Mouse (Mus musculus): ENCODE measurements around the gene Gsdme. TPM values are rescaled to one million over a fixed set of nuclear protein-coding genes. Genes with fewer than 3 reads are reported as not detected.

Gene Gsdme
- polyA plus RNA-seq, 1 experiment from 2014 or later, result 32.2 TPM

DNA sequence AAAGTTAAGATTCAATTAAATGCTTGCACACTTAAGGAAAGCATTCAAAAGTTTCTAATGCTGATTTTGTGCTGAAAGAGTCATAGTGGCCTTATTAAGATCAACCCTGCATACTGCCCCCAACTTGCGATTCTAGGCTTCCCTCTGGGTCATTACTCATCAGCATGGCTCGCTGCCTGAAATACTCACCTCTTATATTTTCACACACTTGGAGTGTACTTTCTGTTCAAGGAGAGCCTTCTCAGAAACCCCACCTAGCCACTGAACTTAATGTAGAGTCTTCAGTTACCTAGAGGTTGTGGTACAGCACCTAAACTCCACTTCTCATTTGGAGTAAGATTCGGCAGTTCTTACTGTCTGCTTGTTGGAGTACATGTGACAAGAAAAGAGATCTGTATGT, 72.1 kb downstream of the Gsdme start:
- H3K27me3 ChIP-seq (ENCODE audit: control insufficient read depth, insufficient read depth, low read length), result no peaks in the 10 kb centered on the region
- ATAC-seq (ENCODE audit: insufficient read depth, low FRiP score), result no peak
- WGBS, result 80% methylated on average over 3 of the region's 3 CpGs

DNA sequence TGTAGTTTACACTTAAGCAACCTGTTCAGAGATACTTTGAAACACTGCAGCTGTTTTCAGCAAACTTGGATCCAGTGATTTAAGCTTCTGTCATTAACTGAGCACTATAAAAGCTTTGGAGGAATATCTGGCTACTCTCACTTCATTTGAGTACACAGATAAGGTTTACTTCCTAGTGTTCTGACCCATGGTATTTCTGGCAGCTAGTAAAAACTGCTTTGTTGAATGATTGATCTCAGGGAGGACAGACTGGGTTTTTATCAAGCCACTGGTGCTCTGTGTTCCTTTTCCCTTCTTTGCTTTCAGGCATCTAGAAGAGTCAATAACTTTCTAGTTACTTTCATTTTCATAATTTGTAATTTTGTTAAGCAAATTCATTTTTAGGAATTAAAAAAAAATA, 74.3 kb downstream of the Gsdme start:
- H3K27ac ChIP-seq (ENCODE audit: low read length), result no peak overlapping the region
- H3K4me1 ChIP-seq (ENCODE audit: control insufficient read depth, insufficient read depth, low read length), result no peaks in the 10 kb centered on the region
- H3K36me3 ChIP-seq (ENCODE audit: control insufficient read depth, insufficient read depth, low read length), result no peaks in the 10 kb centered on the region; the same call in 1 of the 2 replicates
- no peaks in the 10 kb centered on the region for H3K27me3 ChIP-seq (ENCODE audit: control insufficient read depth, insufficient read depth, low read length)
- H3K9me3 ChIP-seq (replicated peaks; ENCODE audit: control insufficient read depth, low read length), result no peaks in the 10 kb centered on the region
- H3K9ac ChIP-seq (ENCODE audit: low read length), result no peak overlapping the region
- no peak for ATAC-seq (ENCODE audit: insufficient read depth, low FRiP score)
- no peak overlapping the region for H3K4me2 ChIP-seq (ENCODE audit: low read depth, low read length)
- no peak overlapping the region for H3K4me3 ChIP-seq (replicated peaks; ENCODE audit: low read length)

More for the DNA sequence above, 72.1 kb downstream of the Gsdme start:
- Histone ChIP-seq H3K36me3 (ENCODE audit: control insufficient read depth, insufficient read depth, low read length) (no peaks in the 10 kb centered on the region), H3K4me2 (ENCODE audit: low read depth, low read length) (no peak overlapping the region), H3K4me1 (ENCODE audit: control insufficient read depth, insufficient read depth, low read length) (no peaks in the 10 kb centered on the region), H3K27ac (ENCODE audit: low read length) (no peak overlapping the region), H3K9ac (ENCODE audit: low read length) (no peak overlapping the region), H3K4me3 (replicated peaks; ENCODE audit: low read length) (no peak overlapping the region), H3K9me3 (replicated peaks; ENCODE audit: control insufficient read depth, low read length) (no peaks in the 10 kb centered on the region)

DNA sequence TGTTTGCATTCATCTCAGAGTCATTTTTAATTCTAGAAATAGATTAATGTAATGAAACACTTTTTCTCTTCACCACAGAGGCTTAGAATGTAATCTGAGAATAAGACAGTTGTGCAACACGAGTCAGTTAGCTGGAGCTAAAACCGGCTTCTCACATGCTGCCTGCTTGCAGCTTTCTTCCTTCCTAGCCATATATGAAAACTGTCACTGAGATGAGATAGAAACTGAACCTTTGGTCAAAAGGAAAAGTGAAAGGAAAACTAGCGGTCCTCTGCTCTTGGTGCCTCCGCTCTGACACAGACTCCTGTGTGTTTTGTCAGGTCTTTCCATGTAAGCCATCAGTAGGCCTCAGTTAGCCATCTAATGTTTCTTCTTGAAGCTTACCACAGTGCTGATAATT, 75.7 kb downstream of the Gsdme start:
- 78% methylated on average over 4 of the region's 4 CpGs for WGBS
- no peaks in the 10 kb centered on the region for H3K27me3 ChIP-seq (ENCODE audit: control insufficient read depth, insufficient read depth, low read length)
- ATAC-seq (ENCODE audit: insufficient read depth, low FRiP score), result no peak
- H3K4me1 ChIP-seq (ENCODE audit: control insufficient read depth, insufficient read depth, low read length), result no peaks in the 10 kb centered on the region
- H3K36me3 ChIP-seq (ENCODE audit: control insufficient read depth, insufficient read depth, low read length), result no peaks in the 10 kb centered on the region; the same call in 1 of the 2 replicates
- no peak overlapping the region for H3K4me2 ChIP-seq (ENCODE audit: low read depth, low read length)
- H3K4me3 ChIP-seq (replicated peaks; ENCODE audit: low read length), result no peak overlapping the region
- H3K9ac ChIP-seq (ENCODE audit: low read length), result no peak overlapping the region
- H3K9me3 ChIP-seq (replicated peaks; ENCODE audit: control insufficient read depth, low read length), result no peaks in the 10 kb centered on the region
- no peak overlapping the region for H3K27ac ChIP-seq (ENCODE audit: low read length)

DNA sequence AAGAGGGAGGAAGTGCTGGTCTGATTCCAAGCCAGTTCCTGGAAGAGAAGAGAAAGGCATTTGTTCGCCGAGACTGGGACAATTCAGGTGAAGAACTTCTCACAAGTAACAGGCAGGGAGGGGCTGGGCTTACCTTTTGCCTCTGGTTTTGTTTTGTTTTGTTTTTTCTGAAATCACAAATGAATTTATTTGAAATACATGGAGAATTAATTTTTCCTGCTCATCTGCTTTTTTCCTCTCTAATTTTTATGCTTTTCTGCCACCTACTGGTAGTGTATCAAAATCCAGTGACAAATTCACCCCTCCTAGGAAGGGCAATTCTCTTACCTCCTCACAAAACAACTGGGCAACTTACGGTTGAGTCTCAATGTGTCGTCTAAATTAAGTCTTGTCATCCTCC, 83.5 kb downstream of the Gsdme start:
- ATAC-seq (ENCODE audit: insufficient read depth, low FRiP score), result no peak
- no peak overlapping the region for H3K9ac ChIP-seq (ENCODE audit: low read length)
- WGBS, result 73% methylated on average over 4 of the region's 4 CpGs
- H3K27ac ChIP-seq (ENCODE audit: low read length), result no peak overlapping the region
- H3K4me1 ChIP-seq (ENCODE audit: control insufficient read depth, insufficient read depth, low read length), result no peaks in the 10 kb centered on the region
- H3K36me3 ChIP-seq (ENCODE audit: control insufficient read depth, insufficient read depth, low read length), result no peaks in the 10 kb centered on the region; the same call in 1 of the 2 replicates
- H3K27me3 ChIP-seq (ENCODE audit: control insufficient read depth, insufficient read depth, low read length), result no peaks in the 10 kb centered on the region
- H3K4me3 ChIP-seq (replicated peaks; ENCODE audit: low read length), result no peak overlapping the region
- H3K4me2 ChIP-seq (ENCODE audit: low read depth, low read length), result no peak overlapping the region
- no peaks in the 10 kb centered on the region for H3K9me3 ChIP-seq (replicated peaks; ENCODE audit: control insufficient read depth, low read length)

DNA sequence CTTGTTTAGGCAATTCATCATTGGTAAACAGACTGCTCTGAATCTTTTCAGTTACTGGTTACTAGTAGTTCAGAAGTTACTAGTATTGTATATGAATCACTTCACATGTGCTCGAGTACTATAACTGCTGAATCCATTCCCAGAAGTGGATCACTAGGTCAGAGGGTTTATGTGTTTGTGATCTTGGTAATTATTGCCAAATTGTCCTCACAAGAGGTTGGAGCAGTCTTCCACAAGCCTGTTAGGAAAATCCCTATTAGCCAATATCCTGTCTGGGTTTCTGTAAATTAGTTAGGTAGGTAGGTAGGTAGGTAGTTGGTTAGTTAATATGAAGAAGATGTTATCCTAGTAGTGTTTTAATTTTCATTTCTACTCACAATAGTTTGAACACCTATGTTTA, 87.9 kb downstream of the Gsdme start:
- Histone ChIP-seq H3K36me3 (ENCODE audit: control insufficient read depth, insufficient read depth, low read length) (no peaks in the 10 kb centered on the region), H3K27me3 (ENCODE audit: control insufficient read depth, insufficient read depth, low read length) (no peaks in the 10 kb centered on the region), H3K4me1 (ENCODE audit: control insufficient read depth, insufficient read depth, low read length) (no peaks in the 10 kb centered on the region), H3K9me3 (replicated peaks; ENCODE audit: control insufficient read depth, low read length) (no peaks in the 10 kb centered on the region), H3K4me2 (ENCODE audit: low read depth, low read length) (no peak overlapping the region), H3K9ac (ENCODE audit: low read length) (no peak overlapping the region), H3K27ac (ENCODE audit: low read length) (no peak overlapping the region), H3K4me3 (replicated peaks; ENCODE audit: low read length) (no peak overlapping the region)
- 80% methylated on average over 1 of the region's 1 CpGs for WGBS
- no peak for ATAC-seq (ENCODE audit: insufficient read depth, low FRiP score)

DNA sequence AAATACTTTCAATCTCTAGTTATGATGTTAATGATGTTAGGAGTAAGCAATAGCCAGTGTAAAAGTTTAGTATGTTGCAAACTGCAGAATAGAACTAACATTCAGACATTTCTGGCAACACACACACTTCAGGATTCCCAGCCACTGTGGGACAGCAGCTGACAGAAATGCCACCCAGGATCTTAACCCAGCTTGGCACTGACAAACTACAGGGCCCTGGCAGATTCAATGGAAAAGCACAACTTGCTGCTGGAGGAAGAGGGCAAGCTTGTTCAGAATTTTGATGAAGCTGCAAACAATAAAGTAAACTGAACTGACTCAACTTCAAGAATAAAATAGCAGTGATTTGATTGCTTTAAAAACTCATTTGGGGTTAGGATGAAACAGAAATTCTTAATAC, 93.9 kb downstream of the Gsdme start:
- ATAC-seq (ENCODE audit: insufficient read depth, low FRiP score), result no peak
- H3K4me3 ChIP-seq (replicated peaks; ENCODE audit: low read length), result no peak overlapping the region

DNA sequence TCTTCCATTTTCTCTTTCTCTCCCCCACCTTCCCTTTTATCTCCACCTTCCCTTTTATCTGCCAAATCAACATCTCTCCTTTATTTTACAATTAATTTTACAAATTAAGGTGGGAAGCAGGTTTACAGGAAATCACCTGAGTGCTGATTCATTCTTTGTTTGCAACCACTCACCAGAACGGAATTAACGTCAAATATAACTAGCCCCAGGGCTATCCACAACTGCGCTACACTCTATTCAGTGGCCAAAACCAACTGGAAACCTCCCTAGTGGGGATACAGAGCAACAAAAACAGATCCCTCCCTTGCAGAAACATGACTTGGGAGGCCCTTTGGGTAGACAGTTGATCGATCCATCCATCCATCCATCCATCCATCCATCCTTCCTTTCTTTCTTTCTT, 94.8 kb downstream of the Gsdme start:
- Histone ChIP-seq H3K9me3 (replicated peaks; ENCODE audit: control insufficient read depth, low read length) (no peaks in the 10 kb centered on the region), H3K27ac (ENCODE audit: low read length) (no peak overlapping the region)
- 94% methylated on average over 4 of the region's 4 CpGs for WGBS

More for the DNA sequence above, 93.9 kb downstream of the Gsdme start:
- Histone ChIP-seq H3K27ac (ENCODE audit: low read length) (no peak overlapping the region), H3K36me3 (ENCODE audit: control insufficient read depth, insufficient read depth, low read length) (no peaks in the 10 kb centered on the region), H3K4me1 (ENCODE audit: control insufficient read depth, insufficient read depth, low read length) (no peaks in the 10 kb centered on the region), H3K9ac (ENCODE audit: low read length) (no peak overlapping the region), H3K4me2 (ENCODE audit: low read depth, low read length) (no peak overlapping the region), H3K27me3 (ENCODE audit: control insufficient read depth, insufficient read depth, low read length) (no peaks in the 10 kb centered on the region), H3K9me3 (replicated peaks; ENCODE audit: control insufficient read depth, low read length) (no peaks in the 10 kb centered on the region)

DNA sequence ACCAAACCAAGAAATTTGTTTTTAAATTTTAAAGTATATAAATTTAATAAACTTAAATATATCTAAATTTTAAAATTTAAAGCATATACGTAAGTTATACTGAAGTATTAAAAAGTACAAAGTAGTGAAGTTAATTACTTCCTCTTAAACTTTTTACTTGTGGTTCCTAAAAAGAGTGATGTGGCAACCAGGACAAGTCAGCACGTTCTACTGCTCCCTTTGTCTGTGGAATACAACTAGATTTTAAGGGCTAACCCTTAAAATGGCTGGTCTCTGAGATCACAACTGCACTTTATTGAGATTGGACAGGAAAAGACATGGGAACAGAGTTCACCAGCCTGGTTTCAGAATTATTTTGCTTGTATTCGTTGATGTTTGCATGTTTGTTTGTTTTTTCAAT, 100.6 kb downstream of the Gsdme start:
- H3K9ac ChIP-seq (ENCODE audit: low read length), result no peak overlapping the region
- H3K9me3 ChIP-seq (replicated peaks; ENCODE audit: control insufficient read depth, low read length), result no peaks in the 10 kb centered on the region
- H3K27ac ChIP-seq (ENCODE audit: low read length), result no peak overlapping the region
- no peak overlapping the region for H3K4me3 ChIP-seq (replicated peaks; ENCODE audit: low read length)
- H3K4me1 ChIP-seq (ENCODE audit: control insufficient read depth, insufficient read depth, low read length), result no peaks in the 10 kb centered on the region
- no peak for ATAC-seq (ENCODE audit: insufficient read depth, low FRiP score)
- 0 out of 2 replicates have a peak, but pooled peaks cover 3% of the 10 kb centered on the region for H3K36me3 ChIP-seq (ENCODE audit: control insufficient read depth, insufficient read depth, low read length)
- H3K27me3 ChIP-seq (ENCODE audit: control insufficient read depth, insufficient read depth, low read length), result no peaks in the 10 kb centered on the region
- H3K4me2 ChIP-seq (ENCODE audit: low read depth, low read length), result no peak overlapping the region
- 81% methylated on average over 3 of the region's 3 CpGs for WGBS

More for the DNA sequence above, 94.8 kb downstream of the Gsdme start:
- Histone ChIP-seq H3K36me3 (ENCODE audit: control insufficient read depth, insufficient read depth, low read length) (no peaks in the 10 kb centered on the region), H3K4me2 (ENCODE audit: low read depth, low read length) (no peak overlapping the region), H3K27me3 (ENCODE audit: control insufficient read depth, insufficient read depth, low read length) (no peaks in the 10 kb centered on the region), H3K4me3 (replicated peaks; ENCODE audit: low read length) (no peak overlapping the region), H3K9ac (ENCODE audit: low read length) (no peak overlapping the region), H3K4me1 (ENCODE audit: control insufficient read depth, insufficient read depth, low read length) (no peaks in the 10 kb centered on the region)
- no peak for ATAC-seq (ENCODE audit: insufficient read depth, low FRiP score)

DNA sequence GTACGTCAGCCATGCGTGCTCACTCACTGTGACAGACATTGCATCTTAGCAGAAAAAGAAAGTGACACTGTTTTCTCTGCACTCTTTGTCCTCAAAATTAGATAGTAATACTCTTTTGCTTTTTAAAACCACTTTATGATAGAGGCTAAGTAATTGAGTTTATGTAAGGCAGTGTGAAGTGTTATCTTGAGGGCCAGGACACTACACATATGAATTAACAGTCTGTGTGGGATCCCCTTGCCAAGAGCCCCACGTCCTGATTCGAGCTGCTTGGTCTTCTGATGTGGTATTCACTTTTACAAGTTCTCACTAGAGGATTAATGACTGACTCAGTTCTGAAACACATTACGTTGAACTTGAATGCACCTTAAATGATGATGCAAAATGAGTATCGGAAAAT, 103.8 kb downstream of the Gsdme start:
- no peaks in the 10 kb centered on the region for H3K9me3 ChIP-seq (replicated peaks; ENCODE audit: control insufficient read depth, low read length)
- H3K4me1 ChIP-seq (ENCODE audit: control insufficient read depth, insufficient read depth, low read length), result no peaks in the 10 kb centered on the region
- H3K4me2 ChIP-seq (ENCODE audit: low read depth, low read length), result no peak overlapping the region
- no peaks in the 10 kb centered on the region for H3K27me3 ChIP-seq (ENCODE audit: control insufficient read depth, insufficient read depth, low read length)
- 0 out of 2 replicates have a peak, but pooled peaks cover 3% of the 10 kb centered on the region for H3K36me3 ChIP-seq (ENCODE audit: control insufficient read depth, insufficient read depth, low read length)
- no peak overlapping the region for H3K4me3 ChIP-seq (replicated peaks; ENCODE audit: low read length)
- H3K9ac ChIP-seq (ENCODE audit: low read length), result no peak overlapping the region
- H3K27ac ChIP-seq (ENCODE audit: low read length), result no peak overlapping the region
- ATAC-seq (ENCODE audit: insufficient read depth, low FRiP score), result no peak
- 89% methylated on average over 6 of the region's 6 CpGs for WGBS

DNA sequence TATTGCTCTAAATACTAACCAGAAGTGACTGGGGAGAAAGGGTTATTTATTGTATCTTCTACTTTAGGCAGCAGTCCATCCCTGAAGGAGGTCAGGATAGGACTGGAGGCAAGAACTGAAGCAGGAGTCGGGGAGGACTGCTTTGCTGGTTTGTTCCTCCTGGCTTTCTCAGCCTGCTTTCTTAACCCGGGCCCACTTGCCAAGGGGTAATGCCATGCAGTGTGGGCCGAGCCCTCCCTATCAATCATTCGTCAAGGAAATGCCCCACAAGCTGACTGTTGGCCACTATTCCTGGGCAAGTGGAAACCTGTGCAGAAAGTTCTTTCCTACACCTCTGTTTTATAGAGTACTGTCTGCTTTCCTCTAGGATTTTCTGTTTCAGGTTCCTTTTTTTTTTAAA, 114.3 kb downstream of the Gsdme start:
- ATAC-seq (ENCODE audit: insufficient read depth, low FRiP score), result no peak
- WGBS, result 83% methylated on average over 4 of the region's 4 CpGs
- Histone ChIP-seq H3K27ac (ENCODE audit: low read length) (no peak overlapping the region), H3K9ac (ENCODE audit: low read length) (no peak overlapping the region), H3K27me3 (ENCODE audit: control insufficient read depth, insufficient read depth, low read length) (no peaks in the 10 kb centered on the region), H3K36me3 (ENCODE audit: control insufficient read depth, insufficient read depth, low read length) (no peaks in the 10 kb centered on the region), H3K4me2 (ENCODE audit: low read depth, low read length) (no peak overlapping the region), H3K9me3 (replicated peaks; ENCODE audit: control insufficient read depth, low read length) (no peaks in the 10 kb centered on the region), H3K4me3 (replicated peaks; ENCODE audit: low read length) (no peak overlapping the region), H3K4me1 (ENCODE audit: control insufficient read depth, insufficient read depth, low read length) (no peaks in the 10 kb centered on the region)
